Mouse (Mus musculus) stomach, postnatal 0 days (tissue): ENCODE measurements at regions not wholly inside any gene's neighbourhood (a gene's known extent, or its start where the extent isn't known, plus 50 kb on each side); places are given as distances from the start of the nearest gene placed in this dataset.

Source experiments
- CTCF ChIP-seq: IDR thresholded peaks from 2 replicates; pipeline ENCODE4 v1.5.1; 2016; ENCODE audit warnings: antibody characterized with exemption, low read depth, mild to moderate bottlenecking, moderate library complexity
- EP300 ChIP-seq: optimal IDR thresholded peaks from 2 replicates; pipeline ENCODE3; 2016; ENCODE audit warnings: antibody characterized with exemption

DNA sequence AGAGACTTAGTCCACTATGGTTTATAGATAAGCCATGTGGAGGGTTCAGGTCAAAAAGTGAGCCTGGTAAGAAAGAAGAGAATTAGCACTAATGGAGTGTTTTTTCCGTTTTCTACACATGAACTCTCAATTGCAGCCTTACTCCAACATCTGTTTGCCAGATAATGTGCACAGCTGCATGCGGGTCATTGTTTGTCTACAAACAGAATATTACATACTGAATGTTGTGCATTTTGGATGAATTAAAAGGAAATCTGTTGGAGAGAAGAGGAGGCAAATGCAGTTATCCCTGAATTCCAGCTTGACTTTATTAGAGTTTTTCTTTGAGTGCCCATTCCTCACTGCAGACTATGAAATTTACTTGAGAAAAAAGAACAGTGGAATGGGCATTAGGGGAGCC is 269.1 kb upstream of the Dph6 start:
- TF ChIP-seq CTCF, result no peak
- TF ChIP-seq EP300, result no peak
